Mouse (Mus musculus): ENCODE measurements around the gene Rpl36a.

Gene Rpl36a

GRCm38 (mm10) chrX:134599922-134600565, 14.6 kb downstream of the Rpl36a start:
- no peak for DNase-seq (ENCODE audit: low spot score)

- peak; percentile 69 for DNase-seq (ENCODE audit: low spot score)
Measured at GRCm38 (mm10) chrX:134600659-134601379, 15.4 kb downstream of the Rpl36a start, which contains the start of the genes Gla and Hnrnph2. Gene Gla (minus strand): TSS chrX:134601125. Gene Hnrnph2 (plus strand): TSS chrX:134601179.

- DNase-seq (ENCODE audit: low spot score) = no peak
Measured at GRCm38 (mm10) chrX:134601380-134602120, 16.1 kb downstream of the Rpl36a start.

- DNase-seq (ENCODE audit: low spot score) = no peak
Measured at GRCm38 (mm10) chrX:134609472-134609871, 24.0 kb downstream of the Rpl36a start.

GRCm38 (mm10) chrX:134610984-134611383, 25.5 kb downstream of the Rpl36a start:
- DNase-seq (ENCODE audit: low spot score) = no peak

GRCm38 (mm10) chrX:134612285-134612959, 27.0 kb downstream of the Rpl36a start:
- DNase-seq (ENCODE audit: low spot score) = peak; percentile 29

- DNase-seq (ENCODE audit: low spot score) = no peak
Measured at GRCm38 (mm10) chrX:134614306-134614705, 28.9 kb downstream of the Rpl36a start.

- no peak for DNase-seq (ENCODE audit: low spot score)
Measured at GRCm38 (mm10) chrX:134619695-134620094, 34.2 kb downstream of the Rpl36a start.

- no peak for DNase-seq (ENCODE audit: low spot score)
Measured at GRCm38 (mm10) chrX:134620254-134620865, 34.9 kb downstream of the Rpl36a start.

- DNase-seq (ENCODE audit: low spot score) = no peak
Measured at GRCm38 (mm10) chrX:134621685-134622084, 36.2 kb downstream of the Rpl36a start.

GRCm38 (mm10) chrX:134623350-134623749, 37.9 kb downstream of the Rpl36a start:
- no peak for DNase-seq (ENCODE audit: low spot score)

- no peak for DNase-seq (ENCODE audit: low spot score)
Measured at GRCm38 (mm10) chrX:134628200-134628599, 42.7 kb downstream of the Rpl36a start.

GRCm38 (mm10) chrX:134632710-134633109, 47.3 kb downstream of the Rpl36a start:
- no peak for DNase-seq (ENCODE audit: low spot score)

GRCm38 (mm10) chrX:134635111-134635510, 49.7 kb downstream of the Rpl36a start:
- no peak for DNase-seq (ENCODE audit: low spot score)

- DNase-seq (ENCODE audit: low spot score) = no peak
Measured at GRCm38 (mm10) chrX:134635860-134636259, 50.4 kb downstream of the Rpl36a start.
